Mouse (Mus musculus): ENCODE results near the gene Scml4.

Gene Scml4

GRCm38 (mm10) chr10:42862102-42862740, 2.1 kb downstream of the Scml4 start:
- peak; percentile 86 for DNase-seq (ENCODE audit: low spot score)

- no peak for DNase-seq (ENCODE audit: low spot score)
Measured at GRCm38 (mm10) chr10:42862806-42863205, 2.6 kb downstream of the Scml4 start.

- DNase-seq (ENCODE audit: low spot score): peak; percentile 67
Measured at GRCm38 (mm10) chr10:42863621-42864391, 3.6 kb downstream of the Scml4 start.

DNA sequence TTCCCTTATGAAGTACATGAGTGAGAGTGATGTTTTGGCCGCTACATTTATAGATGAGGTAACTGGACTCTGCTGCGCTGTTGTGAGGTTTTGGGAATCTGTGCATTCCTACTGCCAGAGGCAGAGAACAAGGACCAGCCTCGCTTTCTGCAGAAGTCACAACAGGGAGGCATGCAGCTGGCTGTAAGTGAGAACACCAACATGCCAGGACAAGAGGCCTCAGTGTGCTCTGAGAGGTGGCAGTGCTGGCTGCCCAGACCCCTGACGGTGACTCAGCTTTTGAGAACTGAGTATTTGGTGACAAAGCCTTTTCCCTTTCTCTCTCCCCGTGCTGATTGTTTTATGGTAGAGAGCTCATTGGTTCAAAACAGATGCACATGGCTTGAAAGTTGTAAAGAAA, 4.5 kb downstream of the Scml4 start:
- DNase-seq (ENCODE audit: low spot score): no peak

DNA sequence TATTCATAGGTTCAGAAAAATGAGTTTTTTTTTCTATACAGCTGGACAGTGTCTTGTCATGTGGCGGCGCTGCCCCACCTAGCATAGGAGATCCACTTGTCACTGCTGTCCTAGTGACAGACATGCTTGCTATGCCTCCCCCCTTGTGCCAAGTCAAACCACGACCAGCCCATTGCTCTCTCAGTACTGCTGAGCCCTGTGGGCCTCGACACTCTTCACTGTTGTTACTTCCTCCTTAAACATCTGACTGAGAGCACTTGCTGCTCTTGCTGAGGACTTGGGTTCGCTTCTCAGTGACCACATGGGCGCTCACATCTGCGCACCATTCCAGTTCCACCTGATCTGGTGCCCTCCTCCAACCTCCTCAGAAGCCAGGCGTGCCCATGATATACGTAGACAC, 8.2 kb downstream of the Scml4 start:
- peak; percentile 23 for DNase-seq (ENCODE audit: low spot score)

- DNase-seq (ENCODE audit: low spot score): peak; percentile 43
Measured at GRCm38 (mm10) chr10:42869467-42869866, 9.3 kb downstream of the Scml4 start.

DNA sequence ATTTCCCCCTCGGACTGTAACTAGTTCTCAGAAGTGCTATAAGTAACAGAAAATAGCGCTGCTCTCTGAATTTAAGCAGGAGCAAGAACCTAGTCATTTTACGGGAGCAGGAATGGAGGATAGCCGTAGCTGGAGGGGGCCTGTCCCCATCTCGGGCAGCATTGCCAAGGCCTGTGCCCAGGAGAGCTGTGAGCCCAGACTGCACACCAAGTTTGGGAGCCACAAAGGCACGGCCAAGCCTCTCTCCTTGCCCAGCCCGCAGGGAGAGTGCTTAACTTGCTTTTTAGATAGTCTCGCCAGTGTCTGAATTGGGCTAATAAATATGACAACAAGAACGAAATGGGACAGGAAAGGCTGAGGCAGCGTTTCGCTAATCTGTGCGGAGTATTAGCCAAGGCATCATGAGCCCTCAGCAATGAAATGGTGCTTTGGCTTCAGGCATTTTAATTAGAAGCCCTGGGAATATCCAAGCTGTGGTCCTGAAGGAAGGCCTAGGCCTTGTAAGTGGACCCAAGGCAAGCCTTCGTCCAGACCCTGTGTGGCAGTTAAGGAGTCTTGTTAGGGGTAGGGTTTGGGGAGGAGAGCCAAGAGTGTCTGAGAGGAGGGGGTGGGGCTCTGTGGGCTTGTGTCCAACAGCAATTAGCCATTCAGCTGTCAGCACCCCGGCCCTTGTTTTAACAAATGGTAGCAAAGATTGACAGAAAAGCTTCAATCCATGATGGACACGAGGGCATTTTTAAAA, 12.3 kb downstream of the Scml4 start:
- DNase-seq (ENCODE audit: low spot score): no peak

DNA sequence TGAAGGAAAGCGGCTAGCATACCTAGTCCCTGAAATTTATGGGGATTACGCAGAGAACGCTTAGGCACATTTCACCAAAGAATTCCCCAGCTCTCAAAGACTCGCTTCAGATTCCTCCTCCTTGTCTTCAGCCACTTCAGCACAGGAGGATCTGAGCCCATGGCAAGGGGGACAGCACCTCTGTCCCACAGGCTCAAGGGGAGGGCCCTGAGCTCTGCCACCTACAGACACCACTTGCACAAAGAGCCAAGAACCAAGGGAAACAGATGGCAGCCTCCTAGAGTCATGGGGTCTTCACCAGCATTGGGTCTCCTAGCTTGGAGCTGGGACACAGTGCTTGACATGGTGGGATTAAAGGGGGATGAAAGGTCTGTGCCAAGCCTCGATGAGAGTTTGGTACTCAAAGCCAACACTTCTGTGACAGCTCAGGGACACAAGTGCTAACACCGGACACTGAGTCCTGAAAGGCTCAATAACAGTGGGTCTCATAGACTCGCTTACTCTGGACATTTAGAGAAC, 13.0 kb downstream of the Scml4 start:
- DNase-seq (ENCODE audit: low spot score): no peak

DNA sequence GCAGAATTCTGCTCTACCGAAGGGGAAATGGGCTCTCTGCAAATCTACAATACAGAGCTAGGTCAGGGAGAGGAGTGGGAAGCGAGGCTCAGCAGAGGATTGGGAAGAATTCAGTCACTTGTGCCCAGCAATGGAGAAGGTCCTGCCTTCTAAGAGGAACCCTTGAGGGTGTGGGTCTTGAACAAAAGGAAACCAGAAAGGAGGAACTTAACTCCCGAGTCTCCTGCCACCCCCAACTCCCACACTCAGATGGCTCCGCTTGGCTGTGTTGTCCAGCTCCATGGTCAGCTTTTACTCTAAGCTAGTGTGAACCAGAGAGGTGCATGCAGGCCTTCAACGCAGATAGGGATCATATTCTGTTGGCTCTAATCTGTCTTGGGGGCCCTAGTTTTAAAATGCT, 16.0 kb downstream of the Scml4 start:
- DNase-seq (ENCODE audit: low spot score): no peak

DNA sequence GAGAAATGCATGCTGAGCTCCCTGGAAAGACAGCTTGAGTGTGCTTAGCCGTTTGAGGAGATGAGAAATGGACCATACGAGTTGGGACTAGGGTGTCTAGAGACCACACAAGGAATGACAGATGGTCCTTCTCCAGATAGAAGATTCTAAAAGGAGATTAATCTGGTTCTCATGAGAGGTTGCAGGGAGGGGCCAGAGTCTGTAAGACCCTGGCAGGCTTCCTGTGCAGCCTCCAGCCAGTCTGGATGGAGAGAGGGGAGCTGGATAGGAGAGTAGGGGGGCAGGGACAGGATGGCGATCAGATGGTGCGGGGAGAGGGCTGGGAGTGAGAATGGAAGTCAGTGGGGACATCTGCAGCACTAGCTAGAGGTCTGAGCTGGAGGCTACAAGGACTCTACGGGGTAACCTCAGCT, 19.1 kb downstream of the Scml4 start:
- no peak for DNase-seq (ENCODE audit: low spot score)

- DNase-seq (ENCODE audit: low spot score): no peak
Measured at GRCm38 (mm10) chr10:42879682-42880081, 19.5 kb downstream of the Scml4 start.

- peak; percentile 73 for DNase-seq (ENCODE audit: low spot score)
Measured at GRCm38 (mm10) chr10:42887040-42887439, 26.9 kb downstream of the Scml4 start.

GRCm38 (mm10) chr10:42888241-42888640, 28.1 kb downstream of the Scml4 start:
- DNase-seq (ENCODE audit: low spot score): peak; percentile 84

DNA sequence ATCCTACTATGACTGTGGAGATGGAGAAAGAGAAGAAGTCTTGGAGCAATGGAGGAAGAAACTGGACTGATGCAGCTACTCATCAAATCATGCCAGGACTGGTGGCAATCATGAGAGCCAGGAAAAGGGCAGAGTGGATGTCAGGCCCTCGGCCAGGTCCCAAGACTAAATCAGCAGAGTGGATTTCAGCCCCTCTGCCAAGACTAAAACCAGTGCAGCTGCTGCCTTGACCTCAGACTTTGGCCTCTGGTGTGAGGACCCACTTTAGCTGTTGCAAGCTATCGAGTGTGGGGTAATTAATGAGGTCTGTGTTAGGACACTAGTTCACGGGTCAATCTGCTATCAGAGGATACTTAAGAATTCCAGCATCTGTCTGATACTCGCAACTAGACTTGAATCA, 30.2 kb downstream of the Scml4 start:
- DNase-seq (ENCODE audit: low spot score): no peak

GRCm38 (mm10) chr10:42892250-42892649, 32.1 kb downstream of the Scml4 start:
- no peak for DNase-seq (ENCODE audit: low spot score)

DNA sequence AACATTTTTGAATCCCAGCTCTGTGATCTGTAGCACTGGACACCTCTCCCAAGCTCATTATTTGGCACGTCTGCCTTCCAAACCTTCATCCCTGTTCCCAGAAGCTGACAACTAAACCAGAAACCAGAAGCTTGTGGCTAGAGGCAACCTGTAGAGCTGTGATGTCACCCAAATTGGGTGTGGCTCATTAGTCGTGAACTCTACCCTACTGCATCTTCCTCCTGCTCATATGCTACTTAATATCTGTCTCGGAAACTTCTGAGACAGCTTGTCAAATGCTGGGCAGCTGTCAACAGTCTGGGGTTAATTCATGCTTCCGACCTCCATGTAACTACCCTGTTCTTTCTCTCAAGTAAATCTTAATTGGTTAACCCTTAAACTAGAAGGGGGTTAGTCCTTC, 32.8 kb downstream of the Scml4 start:
- DNase-seq (ENCODE audit: low spot score): no peak

- DNase-seq (ENCODE audit: low spot score): no peak
Measured at GRCm38 (mm10) chr10:42893857-42894256, 33.7 kb downstream of the Scml4 start.

GRCm38 (mm10) chr10:42894263-42894662, 34.1 kb downstream of the Scml4 start:
- DNase-seq (ENCODE audit: low spot score): no peak

DNA sequence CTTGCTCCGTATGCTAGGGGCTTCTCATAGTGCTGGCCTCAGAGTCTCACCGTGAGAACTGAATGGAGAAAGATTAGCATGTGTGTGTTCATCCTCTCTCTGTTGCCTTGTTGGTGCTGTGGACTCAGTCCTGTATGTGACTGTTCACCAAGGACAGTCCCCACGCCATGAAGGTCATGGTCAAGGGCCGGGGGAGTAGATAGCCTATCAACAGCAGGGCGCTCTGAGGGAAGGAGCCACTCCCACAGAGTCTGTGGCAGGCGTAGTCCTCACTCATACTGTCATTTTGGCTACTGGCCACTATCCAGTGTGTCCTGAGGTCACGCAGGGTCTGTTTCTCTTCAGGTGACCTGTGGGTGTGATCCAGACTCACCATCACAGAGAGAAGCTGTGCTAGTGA, 34.5 kb downstream of the Scml4 start:
- DNase-seq (ENCODE audit: low spot score): no peak

- DNase-seq (ENCODE audit: low spot score): no peak
Measured at GRCm38 (mm10) chr10:42896621-42897020, 36.5 kb downstream of the Scml4 start.

DNA sequence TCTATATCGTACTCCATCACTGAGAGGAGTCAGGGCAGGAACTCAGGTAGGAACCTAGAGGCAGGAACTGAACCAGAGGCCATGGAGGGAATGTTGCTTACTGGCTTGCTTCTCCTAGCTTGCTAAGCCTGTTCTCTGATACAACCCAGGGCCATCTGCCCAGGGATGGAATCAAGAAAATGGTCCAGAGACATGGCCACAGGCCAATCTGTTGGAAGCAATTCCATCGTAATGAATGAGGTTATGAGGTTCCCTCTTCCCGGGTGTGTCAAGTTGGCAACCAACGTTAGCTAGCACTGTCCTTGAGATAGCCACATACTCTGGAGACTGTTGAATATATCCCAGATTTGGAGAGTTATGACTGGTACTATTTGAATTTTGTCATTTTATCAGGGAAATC, 37.0 kb downstream of the Scml4 start:
- DNase-seq (ENCODE audit: low spot score): peak; percentile 22

DNA sequence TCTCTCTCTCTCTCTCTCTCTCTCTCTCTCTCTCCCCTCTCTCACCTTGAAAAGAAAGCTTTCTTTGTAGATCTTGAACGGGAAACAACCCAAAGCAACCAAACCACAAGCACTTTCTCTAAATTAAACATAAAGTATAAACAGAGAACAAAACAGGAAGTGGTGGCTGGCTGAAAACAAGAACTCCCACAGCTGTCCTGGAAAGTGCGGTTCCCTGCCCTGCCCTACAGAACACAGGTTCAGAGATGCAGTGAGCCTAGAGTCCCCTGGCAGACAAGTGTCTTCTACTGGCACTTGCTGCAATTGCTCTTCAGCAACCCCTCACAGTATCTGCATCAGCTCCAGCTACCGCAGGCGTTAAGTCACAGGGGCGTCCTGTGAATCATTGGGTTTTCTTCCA, 37.5 kb downstream of the Scml4 start:
- DNase-seq (ENCODE audit: low spot score): peak; percentile 93

- peak; percentile 48 for DNase-seq (ENCODE audit: low spot score)
Measured at GRCm38 (mm10) chr10:42901361-42901760, 41.2 kb downstream of the Scml4 start.
